Mouse (Mus musculus): Measurements from ENCODE around the gene Taf8.
A peak's percentile ranks its signal among the peaks of the same experiment; 100 is the strongest.
"Not testable (repeated sequence)": the region's sequence is repeated elsewhere in the genome, so short reads cannot be mapped to it uniquely, and the experiment has no call there.

The Taf8 gene

GRCm38 (mm10) chr17:47515180-47515844 lies 13.2 kb upstream of the Taf8 start:
- no peak for DNase-seq

- no peak for DNase-seq
Measured at GRCm38 (mm10) chr17:47512956-47513775, 11.1 kb upstream of the Taf8 start.

GRCm38 (mm10) chr17:47511111-47512020 lies 9.3 kb upstream of the Taf8 start:
- peak; percentile 86 for DNase-seq

DNA sequence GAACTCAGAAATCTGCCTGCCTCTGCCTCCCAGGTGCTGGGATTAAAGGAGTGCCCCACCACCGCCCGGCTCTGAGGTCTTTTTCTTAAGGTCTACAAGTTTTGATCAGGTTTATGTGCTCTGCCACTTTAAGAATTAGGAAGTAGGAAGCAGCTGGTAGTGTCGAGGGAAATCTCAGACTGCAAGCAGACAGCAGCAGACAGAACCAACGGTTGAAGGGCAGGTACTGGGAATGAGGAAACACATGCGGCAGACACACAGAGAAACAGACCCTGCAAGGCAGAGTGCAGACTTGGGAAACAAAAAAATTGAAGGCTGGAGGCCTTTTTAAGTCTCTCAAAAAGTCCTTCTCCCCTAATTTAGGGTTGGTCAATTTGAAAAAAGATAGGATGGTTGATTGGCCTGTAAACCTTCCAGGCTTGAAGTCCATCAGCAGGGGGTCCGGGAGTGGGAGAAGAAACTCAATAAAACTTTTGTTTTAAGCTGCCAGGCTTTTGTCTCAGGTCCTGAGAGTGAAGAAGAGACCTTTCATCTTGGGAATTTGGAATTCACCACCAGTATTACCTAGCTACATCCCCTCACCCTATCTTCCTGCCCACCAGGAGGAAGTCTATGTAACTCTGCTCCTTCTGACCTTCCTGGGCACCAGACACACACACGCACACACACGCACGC lies 7.1 kb upstream of the Taf8 start:
- no peak for DNase-seq

DNA sequence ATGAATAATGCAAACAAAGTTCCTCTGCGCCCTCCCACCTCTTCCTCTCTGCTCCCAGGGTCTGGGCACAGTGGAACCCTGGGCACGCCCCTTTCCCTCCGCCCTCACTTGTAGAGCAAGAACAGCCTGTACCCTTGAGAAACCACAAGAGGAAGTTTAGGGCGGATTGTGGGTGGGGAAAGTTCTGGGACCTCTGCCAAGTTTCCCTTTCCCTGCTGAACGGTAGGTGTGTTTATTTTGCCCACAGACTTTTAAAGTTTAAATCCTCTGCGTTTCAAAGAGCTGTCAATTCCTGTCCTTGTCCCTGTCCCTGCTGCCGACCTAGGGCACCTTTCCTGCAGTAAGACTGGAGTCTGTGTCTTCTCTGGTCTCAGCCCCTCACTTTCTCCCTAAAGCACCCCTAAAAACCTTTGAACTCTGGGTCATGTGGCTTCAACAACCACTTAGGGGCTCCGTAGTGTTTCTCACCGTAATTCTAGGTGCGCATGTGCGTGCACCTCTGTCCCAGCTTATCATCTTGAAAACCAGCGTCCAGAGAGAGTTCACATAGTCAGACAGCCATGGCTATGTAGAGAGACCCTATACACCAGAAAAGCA lies 6.0 kb upstream of the Taf8 start:
- DNase-seq: peak; percentile 34

DNA sequence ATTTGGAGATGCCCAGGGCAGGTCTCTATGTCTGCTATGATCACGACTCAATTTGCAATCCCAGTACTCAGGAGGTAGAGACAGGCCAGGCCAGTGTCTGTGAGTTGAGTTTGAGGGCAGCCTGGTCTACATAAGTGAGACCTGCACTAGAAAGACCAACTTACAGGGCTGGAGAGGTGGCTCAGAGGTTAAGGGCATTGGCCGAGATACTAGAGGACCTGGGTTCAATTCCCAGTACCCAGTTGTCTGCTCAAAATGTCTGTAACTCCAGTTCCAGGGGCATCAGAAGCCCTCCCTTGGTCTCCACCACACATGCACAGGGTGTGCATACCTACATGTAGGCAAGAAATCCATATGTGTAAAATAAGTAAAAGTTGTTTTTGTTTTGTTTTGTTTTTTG lies 5.4 kb upstream of the Taf8 start:
- DNase-seq: no peak

DNA sequence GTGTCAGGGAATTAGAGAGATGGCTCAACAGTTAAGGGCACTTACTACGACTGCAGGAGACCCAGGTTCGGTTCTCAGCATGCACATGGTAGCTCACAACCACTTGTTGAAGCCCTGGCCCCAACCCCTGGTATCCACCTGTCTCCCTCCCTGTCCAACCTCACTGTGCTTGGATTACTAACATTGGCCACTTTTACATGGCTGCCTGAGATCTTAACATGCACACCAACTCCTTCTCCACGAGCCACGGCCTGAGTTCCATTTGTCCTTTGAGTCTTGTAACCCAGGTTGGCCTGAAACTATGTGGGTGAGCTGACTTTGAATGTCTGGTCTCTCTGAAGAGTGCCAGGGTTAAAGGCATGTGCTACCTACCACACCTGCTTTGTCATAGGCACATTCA lies 4.6 kb upstream of the Taf8 start:
- DNase-seq: no peak

DNA sequence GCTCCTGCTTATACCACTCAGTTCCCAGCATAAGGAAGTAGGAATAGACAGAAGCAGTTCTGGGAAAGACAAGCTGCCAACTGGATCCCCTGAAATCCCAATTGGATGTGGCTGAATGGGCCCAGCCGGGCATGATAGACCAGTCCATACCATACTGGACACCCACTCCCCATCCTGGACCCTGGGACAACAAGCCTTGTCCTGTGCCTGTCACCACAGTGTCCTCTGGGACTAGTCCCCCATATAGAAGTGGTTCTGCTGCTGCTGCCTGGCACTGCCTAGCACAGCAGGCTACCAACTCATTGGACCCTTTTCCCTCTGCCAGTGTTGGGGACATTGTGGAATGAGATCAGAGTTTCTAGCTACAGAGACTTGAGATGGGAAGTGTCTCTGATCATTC lies 4.0 kb upstream of the Taf8 start:
- DNase-seq: no peak

- no peak for DNase-seq
Measured at GRCm38 (mm10) chr17:47505566-47505965, 3.5 kb upstream of the Taf8 start.

- no peak for DNase-seq
Measured at GRCm38 (mm10) chr17:47504941-47505346, 2.9 kb upstream of the Taf8 start, which contains the start of gene Ccnd3. Gene Ccnd3 (plus strand): TSS chr17:47505051.

DNA sequence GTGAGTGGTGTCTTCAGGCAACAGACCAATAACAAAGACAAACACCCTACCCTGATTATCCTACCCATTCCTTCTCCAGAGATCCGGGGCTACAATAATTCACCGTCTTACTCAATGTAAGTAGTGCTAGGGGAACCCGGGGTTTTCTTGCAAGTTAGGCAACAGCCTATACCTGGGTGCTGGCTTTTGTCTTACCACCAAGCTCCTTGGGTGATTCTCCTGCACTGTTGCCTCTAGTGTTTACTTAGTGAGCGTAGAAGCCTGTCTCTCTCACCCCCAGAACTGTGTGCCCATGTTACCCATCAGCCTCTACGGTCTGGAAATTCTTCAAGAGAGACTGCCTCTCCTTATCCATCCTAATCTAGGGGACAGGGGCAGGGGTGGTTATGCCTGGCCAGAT lies 2.1 kb upstream of the Taf8 start:
- no peak for DNase-seq

- no peak for DNase-seq
Measured at GRCm38 (mm10) chr17:47503689-47504088, 1.6 kb upstream of the Taf8 start.

GRCm38 (mm10) chr17:47502707-47503045 lies 584 bp upstream of the Taf8 start:
- DNase-seq: not testable (repeated sequence)

DNA sequence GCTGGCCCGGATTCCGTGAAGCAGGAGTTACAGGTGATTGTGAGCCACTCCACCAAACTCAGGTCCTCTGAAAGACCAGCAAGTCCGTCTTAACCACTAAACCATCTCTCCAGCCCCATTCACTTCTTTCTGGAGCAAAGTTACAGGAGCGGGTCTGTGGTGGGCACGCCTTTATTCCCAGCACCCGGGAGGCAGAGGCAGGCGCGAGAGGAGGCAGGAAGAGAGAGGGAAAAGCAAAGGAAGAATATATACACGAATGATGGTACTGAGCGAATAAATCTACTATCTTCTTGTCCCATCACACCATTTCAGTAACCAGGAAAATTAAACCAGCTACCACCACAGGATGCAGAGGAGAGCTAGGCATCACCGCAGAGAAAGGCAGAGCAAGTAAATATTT lies 561 bp downstream of the Taf8 start:
- DNase-seq: peak; percentile 34

DNA sequence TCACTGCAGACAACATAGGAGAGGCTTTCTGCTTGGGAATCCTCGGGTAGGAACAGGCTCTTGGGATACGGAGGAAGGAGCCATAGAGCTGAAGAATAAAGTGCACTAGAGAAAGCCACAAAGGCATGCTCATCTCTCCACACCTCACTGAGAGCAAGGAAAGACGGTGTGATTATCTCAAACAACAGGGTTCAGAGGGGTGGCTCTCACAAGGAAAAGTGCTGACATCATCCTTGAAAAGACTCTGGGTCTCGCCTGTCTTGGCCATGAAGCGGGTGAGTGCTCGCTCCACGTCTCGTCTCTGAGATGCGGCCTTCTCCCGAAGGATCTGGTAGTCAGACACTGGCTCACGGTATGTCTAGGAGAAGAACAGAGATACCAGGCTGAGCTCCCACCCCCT lies 8.0 kb downstream of the Taf8 start:
- DNase-seq: no peak

GRCm38 (mm10) chr17:47493653-47494052 lies 8.4 kb downstream of the Taf8 start:
- DNase-seq: no peak

DNA sequence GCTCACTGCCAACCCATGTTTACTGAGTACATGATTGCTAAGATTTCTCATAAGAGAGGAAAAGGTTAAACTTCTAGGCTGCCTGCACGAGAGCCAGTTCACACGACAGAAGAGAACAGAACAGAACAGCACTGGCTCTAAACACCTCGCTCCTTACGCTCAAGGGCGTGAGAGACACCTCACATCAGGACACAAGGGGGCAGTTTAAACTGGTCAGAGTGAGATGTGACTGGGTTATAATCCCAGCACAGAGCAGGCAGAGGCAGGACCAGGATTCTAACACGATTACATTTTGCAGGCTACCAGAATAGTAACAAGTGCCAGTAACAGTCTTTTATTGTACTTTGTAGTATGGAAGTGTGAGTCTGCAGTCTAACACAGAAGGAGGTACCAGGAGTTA lies 9.4 kb downstream of the Taf8 start:
- DNase-seq: no peak

DNA sequence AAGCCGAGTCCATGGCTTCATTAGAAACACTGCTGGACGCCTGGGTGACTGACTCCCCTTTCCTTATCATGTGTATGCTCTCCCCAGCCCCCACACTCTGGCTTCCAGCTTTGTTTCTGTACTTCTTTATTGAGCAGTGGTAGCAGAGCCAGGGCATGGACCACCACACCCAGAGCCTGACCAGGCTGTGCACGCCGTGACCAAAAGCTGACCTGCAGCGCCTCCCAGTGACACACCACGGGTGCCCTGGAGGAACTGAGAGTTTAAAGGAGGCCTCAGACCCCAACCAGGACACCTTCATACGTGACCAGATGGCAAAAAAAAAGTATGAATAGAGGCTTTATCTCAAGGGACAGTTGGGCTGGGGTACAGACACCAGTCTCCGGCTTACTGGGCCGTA lies 11.3 kb downstream of the Taf8 start:
- DNase-seq: no peak

DNA sequence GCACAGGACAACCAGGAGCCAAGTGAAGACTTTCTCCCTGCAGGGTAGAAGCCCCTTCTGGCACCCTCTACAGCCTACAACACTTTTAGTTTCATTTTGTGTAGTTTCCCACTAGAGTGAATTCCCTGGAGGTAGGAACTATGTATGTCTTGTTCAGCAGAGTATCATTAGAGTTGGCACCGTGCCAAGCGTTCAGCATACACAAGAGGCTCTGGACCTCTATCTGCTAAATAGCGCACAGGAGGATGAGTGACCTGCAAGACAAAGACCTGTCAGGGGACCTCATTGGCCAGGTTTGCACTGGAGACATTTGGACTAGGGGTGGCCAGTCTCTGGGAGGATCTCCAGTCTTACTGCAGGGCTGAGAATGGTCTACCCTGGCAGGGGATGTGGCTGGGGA lies 16.3 kb downstream of the Taf8 start:
- no peak for DNase-seq

- no peak for DNase-seq
Measured at GRCm38 (mm10) chr17:47484993-47485392, 17.1 kb downstream of the Taf8 start.

- DNase-seq: no peak
Measured at GRCm38 (mm10) chr17:47484241-47484921, 17.7 kb downstream of the Taf8 start.

- DNase-seq: no peak
Measured at GRCm38 (mm10) chr17:47482401-47482800, 19.7 kb downstream of the Taf8 start.
